Mouse (Mus musculus) stomach, postnatal 0 days (tissue): ENCODE results near the gene Nudt19. TPM values are rescaled to one million over a fixed set of nuclear protein-coding genes. Genes with fewer than 3 reads are reported as not detected.

ENCODE experiments used
- ATAC-seq: fragments of 200-750 bp; cut with Nextera tagmentation; 2 replicates; pipeline ENCODE4 v1.8.0; 2017; ENCODE audit not compliant: low FRiP score, low TSS enrichment
- DNase-seq: peaks from one replicate; pipeline ENCODE4 v3.0.0-alpha.2; 2016; ENCODE audit warnings: low spot score
- H3K27ac ChIP-seq: fragments of 300-500 bp; sonication (generic); replicated peaks from 2 replicates; pipeline ENCODE4 v1.5.1; 2014; ENCODE audit warnings: mild to moderate bottlenecking, control low read depth
- H3K27me3 ChIP-seq: fragments of 300-500 bp; sonication (generic); 2 replicates; pipeline ENCODE4 v1.6.1; 2014; ENCODE audit warnings: low read length; ENCODE audit not compliant: control insufficient read depth, insufficient read depth
- H3K36me3 ChIP-seq: fragments of 300-500 bp; sonication (generic); 2 replicates; pipeline ENCODE4 v1.6.1; 2014; ENCODE audit warnings: low read length, mixed read lengths; ENCODE audit not compliant: control insufficient read depth, insufficient read depth
- H3K4me1 ChIP-seq: fragments of 300-500 bp; sonication (generic); replicated peaks from 2 replicates; pipeline ENCODE4 v1.6.1; 2014; ENCODE audit warnings: antibody characterized with exemption; ENCODE audit not compliant: control insufficient read depth, insufficient read depth
- H3K4me2 ChIP-seq: fragments of 300-500 bp; sonication (generic); replicated peaks from 2 replicates; pipeline ENCODE4 v1.6.1; 2014; ENCODE audit warnings: low read depth, mild to moderate bottlenecking, control low read depth, moderate library complexity
- H3K4me3 ChIP-seq: fragments of 300-500 bp; sonication (generic); 2 replicates; pipeline ENCODE4 v1.5.1; 2014; ENCODE audit warnings: low read depth, low read length, control low read depth
- H3K9ac ChIP-seq: fragments of 300-500 bp; sonication (generic); 2 replicates; pipeline ENCODE4 v1.6.1; 2014; ENCODE audit warnings: mild to moderate bottlenecking, low read length, control low read depth, mixed read lengths
- H3K9me3 ChIP-seq: fragments of 300-500 bp; sonication (generic); 2 replicates; pipeline ENCODE4 v1.6.1; 2016; ENCODE audit warnings: low read length; ENCODE audit not compliant: control insufficient read depth
- CTCF ChIP-seq: IDR thresholded peaks from 2 replicates; pipeline ENCODE4 v1.5.1; 2016; ENCODE audit warnings: antibody characterized with exemption, low read depth, mild to moderate bottlenecking, moderate library complexity
- EP300 ChIP-seq: optimal IDR thresholded peaks from 2 replicates; pipeline ENCODE3; 2016; ENCODE audit warnings: antibody characterized with exemption
- WGBS: fragments of 180-500 bp; shearing (Covaris S2); extraction: QIAGEN DNeasy Blood & Tissue Kit; methylation state at CpG from one replicate; pipeline ENCODE4 v1.1.7; 2014; 5-methylcytosine and 5-hydroxymethylcytosine counted together
- polyA plus RNA-seq: library from polyadenylated mRNA; unstranded; fragments of >200 nt; fragmentation: Nextera tagmentation; extraction: Ambion mirVana; gene quantifications from 2 replicates; pipeline ENCODE4 v1.2.1, GENCODE M21; 2015

Gene Nudt19
- polyA plus RNA-seq, 1 experiment from 2014 or later = 60.8 TPM

GRCm38 (mm10) chr7:35590731-35591191 is 34.7 kb upstream of the Nudt19 start:
- Histone ChIP-seq H3K4me1 (peaks cover 4% of the 10 kb centered on the region), H3K27me3 (no peaks in the 10 kb centered on the region), H3K27ac (no peak overlapping the region), H3K4me3 (no peak overlapping the region), H3K9ac (no peak overlapping the region), H3K4me2 (no peak overlapping the region), H3K36me3 (peaks cover 10% of the 10 kb centered on the region), H3K9me3 (no peaks in the 10 kb centered on the region)
- WGBS = 91% methylated on average over 10 of the region's 10 CpGs
- ATAC-seq (no peak), DNase-seq (no peak)
- TF ChIP-seq EP300 = no peak
- TF ChIP-seq CTCF = no peak

- Histone ChIP-seq H3K27ac (no peak overlapping the region), H3K4me2 (no peak overlapping the region), H3K9ac (no peak overlapping the region), H3K9me3 (no peaks in the 10 kb centered on the region), H3K36me3 (peaks cover 10% of the 10 kb centered on the region), H3K4me3 (no peak overlapping the region), H3K27me3 (no peaks in the 10 kb centered on the region), H3K4me1 (peaks cover 5% of the 10 kb centered on the region)
- no peak for DNase-seq
- 87% methylated on average over 6 of the region's 7 CpGs for WGBS
- TF ChIP-seq CTCF (no peak), EP300 (no peak)
- ATAC-seq = no peak
Observed at GRCm38 (mm10) chr7:35589485-35589884, 33.4 kb upstream of the Nudt19 start.

GRCm38 (mm10) chr7:35588680-35589428 is 32.8 kb upstream of the Nudt19 start:
- DNase-seq (no peak), ATAC-seq (no peak)
- WGBS = 86% methylated on average over 9 of the region's 9 CpGs
- no peak overlapping the region for H3K9ac ChIP-seq
- H3K4me3 ChIP-seq = no peak overlapping the region
- H3K36me3 ChIP-seq = peaks cover 10% of the 10 kb centered on the region
- H3K4me2 ChIP-seq = no peak overlapping the region
- no peaks in the 10 kb centered on the region for H3K27me3 ChIP-seq
- peaks cover 6% of the 10 kb centered on the region for H3K4me1 ChIP-seq
- H3K27ac ChIP-seq = no peak overlapping the region
- no peaks in the 10 kb centered on the region for H3K9me3 ChIP-seq
- TF ChIP-seq EP300 (no peak), CTCF (no peak)

- 50% methylated on average over 5 of the region's 5 CpGs for WGBS
- Histone ChIP-seq H3K27ac (no peak overlapping the region), H3K4me3 (no peak overlapping the region), H3K9me3 (no peaks in the 10 kb centered on the region), H3K4me2 (no peak overlapping the region; the same call in 1 of the 2 replicates), H3K36me3 (0 out of 2 replicates have a peak, but pooled peaks cover 4% of the 10 kb centered on the region), H3K27me3 (no peaks in the 10 kb centered on the region; the same call in 1 of the 2 replicates), H3K4me1 (peaks cover 6% of the 10 kb centered on the region), H3K9ac (no peak overlapping the region)
- no peak for ATAC-seq
- no peak for TF ChIP-seq CTCF
- no peak for TF ChIP-seq EP300
- no peak for DNase-seq
Observed at GRCm38 (mm10) chr7:35587728-35588127, 31.6 kb upstream of the Nudt19 start.

- ATAC-seq (no peak), DNase-seq (no peak)
- H3K4me1 ChIP-seq = peaks cover 6% of the 10 kb centered on the region
- H3K9ac ChIP-seq = peak overlapping the region; percentile 74
- H3K36me3 ChIP-seq = 0 out of 2 replicates have a peak, but pooled peaks cover 3% of the 10 kb centered on the region
- WGBS = 19% methylated on average over 15 of the region's 15 CpGs
- H3K4me2 ChIP-seq = peak overlapping the region; percentile 98
- TF ChIP-seq CTCF (no peak), EP300 (no peak)
- H3K27me3 ChIP-seq = no peaks in the 10 kb centered on the region; the same call in 1 of the 2 replicates
- H3K4me3 ChIP-seq = peak overlapping the region; percentile 93
- no peaks in the 10 kb centered on the region for H3K9me3 ChIP-seq
- H3K27ac ChIP-seq = no peak overlapping the region
Observed at GRCm38 (mm10) chr7:35586906-35587445, 30.9 kb upstream of the Nudt19 start.
